Mouse (Mus musculus) central nervous system, embryonic 11.5 days (tissue): ENCODE results near the gene Cwf19l1. TPM values are rescaled to one million over a fixed set of nuclear protein-coding genes. Genes with fewer than 3 reads are reported as not detected.

ENCODE experiments used
- polyA plus RNA-seq: library from polyadenylated mRNA; depleted of rRNA; stranded (reverse); fragments of >200 nt; gene quantifications from 2 replicates; pipeline ENCODE4 v1.2.3, GENCODE M21; 2012; rRNA removed

Cwf19l1 gene
- 26.6 and 31.4 TPM in 2 replicates for polyA plus RNA-seq

DNA sequence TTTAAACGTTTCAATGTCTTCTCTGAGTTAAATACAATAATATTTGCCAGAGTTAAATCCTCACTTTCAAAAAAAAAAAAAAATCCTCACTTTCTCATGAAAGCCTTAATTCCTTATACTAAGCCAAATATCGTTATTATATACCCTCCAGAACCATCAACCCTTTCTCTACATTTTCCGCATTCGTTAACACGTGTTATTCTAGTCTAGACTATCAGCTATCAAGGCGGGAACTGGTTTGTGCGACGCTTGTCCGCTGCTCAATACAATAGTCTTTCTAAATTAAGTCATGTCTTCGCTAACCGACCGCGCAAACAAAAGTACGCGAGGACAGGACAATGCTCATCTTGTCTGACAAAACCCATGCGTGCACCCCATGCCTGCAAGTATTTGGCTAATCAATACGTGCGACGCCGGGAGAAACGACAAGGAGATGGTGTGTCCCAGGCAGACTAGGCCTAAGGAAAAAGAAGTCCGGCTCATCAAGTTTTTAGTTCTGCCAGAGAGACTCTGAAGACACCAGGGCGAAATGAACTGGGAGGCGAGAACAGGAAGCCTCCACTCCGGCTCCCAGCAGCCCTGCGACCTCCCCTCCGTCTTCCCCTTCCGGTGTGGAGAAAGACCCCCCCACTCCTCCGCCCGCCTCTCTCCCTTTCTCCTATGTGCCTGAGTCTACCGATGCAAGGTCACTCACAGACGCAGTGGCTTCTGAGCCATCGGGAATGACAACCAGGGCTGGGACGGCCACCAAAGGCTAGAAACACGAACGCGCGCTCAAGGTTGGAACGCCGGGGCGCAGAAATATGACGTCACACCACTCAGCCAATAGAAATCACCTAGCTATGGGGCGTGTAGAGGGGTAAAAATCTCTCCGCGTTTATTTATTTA, at the start of gene Cwf19l1:
Gene Cwf19l1, minus strand, starts transcription at position 805 of the 888 bp plus-strand sequence.

DNA sequence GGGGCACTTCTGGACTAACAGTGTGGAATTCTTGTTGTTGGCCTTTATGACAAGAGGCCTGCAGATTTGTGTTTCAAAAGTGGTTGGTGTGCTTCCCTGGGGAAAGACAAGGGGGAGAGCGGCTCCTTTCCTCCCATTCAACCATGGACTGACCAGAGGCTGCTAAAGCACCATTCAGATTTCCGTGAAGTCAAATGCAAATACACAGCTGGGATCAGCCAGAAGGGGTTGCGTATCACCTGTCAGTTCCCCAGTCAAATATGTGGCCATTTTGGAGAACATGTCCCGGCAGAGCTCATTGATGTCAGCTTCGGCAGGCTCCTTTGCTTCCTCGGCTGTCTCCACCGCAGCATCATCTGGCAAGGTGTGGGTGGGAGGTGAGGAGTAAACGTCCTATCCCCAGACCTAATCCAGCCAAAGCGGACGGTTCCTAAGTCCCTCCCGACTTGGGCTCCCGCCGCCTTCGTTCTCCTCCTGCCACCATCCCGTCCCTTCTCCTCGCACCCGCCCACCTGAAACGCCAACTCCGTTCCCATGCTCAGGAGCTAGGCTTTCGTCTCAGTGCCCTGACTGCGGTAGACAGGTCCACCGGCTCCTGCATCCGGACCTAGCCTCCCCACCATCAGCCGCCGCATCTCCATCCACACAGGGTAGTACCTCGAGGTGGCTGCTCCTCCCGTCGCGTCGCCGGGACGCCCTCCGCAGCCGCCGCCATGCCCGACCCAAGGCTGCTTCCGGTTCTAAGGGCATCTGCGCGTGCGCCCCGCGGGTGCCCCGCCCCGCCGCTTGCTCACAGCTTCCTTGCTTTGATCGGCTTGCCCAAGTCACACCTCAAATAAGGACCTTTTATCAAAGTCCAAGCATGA, 10.3 kb upstream of the Cwf19l1 start, which contains the start of gene Bloc1s2:
Gene Bloc1s2, minus strand, starts transcription at position 745 of the 866 bp plus-strand sequence.

DNA sequence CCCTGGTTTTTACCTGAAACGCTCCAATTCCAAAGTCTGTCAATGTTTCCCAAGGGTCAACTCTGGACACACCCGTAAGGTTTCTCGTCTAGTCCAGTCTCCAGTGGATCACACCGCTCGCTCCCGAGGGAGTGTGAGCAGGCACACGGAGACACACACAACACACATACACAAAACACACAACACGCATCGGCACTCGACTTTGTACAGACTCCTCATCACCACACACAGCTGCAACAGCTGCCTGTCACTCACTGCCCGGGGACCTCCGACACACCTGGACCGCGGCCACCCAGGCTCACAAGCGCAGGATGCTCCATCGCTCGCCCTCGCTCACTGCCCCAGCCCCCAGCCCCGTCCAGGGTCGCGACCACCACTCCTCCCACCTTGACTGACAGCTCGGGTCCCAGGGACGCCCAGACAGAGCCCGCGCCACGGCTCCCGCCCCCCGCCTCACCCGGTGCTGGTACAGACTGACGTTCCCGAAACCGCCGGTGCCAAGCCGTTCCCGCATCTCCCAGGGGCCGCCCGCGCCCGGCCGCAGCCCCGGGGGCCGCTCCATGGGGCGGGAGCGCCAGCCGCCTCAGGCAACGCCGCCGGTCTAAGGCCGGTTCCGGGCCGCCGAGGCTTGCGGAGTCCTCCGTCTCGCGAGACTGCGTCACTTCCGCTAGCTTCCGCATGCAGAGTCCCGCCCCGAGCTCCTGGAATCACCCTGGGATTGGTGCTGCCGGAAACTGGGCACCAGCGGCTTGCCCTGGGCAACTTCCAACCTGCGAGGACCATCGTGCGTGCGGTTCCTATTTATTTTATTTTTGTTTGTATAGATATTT, 28.6 kb downstream of the Cwf19l1 start, which contains the start of gene Chuk:
Gene Chuk, minus strand, starts transcription at position 650 of the 830 bp plus-strand sequence.

DNA sequence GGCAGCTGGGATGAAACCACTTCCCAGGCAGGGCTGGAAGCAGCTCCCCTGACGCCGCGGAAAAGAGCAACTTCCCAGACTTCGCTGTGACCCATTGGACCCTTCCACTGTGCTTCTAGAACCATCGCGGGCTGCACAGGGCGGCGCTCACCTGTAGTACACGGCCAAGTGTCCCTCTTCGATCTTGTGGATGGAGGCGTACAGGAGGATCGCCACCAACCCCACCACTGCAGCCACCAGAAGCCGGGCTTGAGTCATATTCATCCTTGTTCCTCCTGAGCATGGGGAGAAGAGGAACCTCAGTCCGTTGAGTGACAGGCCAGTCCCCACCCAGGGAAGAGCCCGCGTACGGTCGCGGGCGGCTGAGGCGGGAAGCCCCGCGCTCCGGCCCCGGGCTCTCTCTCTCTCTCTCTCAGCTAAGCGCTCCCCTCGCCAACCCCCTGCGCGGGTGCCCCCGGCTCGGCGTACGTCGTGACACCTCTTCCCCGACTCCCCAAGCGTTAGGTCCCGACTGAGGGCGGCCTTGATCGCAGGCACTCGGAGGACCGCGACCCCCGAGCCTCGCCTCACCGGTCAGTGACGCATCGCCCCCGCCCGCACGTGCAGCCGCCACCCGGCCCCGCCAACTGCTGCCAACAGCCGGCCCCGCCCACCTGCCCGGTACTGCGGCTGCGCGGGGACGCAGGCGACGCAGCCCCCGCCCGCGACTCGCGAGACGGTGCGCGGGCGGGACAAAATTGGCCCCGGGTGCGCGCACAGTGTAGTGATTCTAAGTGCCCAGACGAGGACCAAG, 66.4 kb downstream of the Cwf19l1 start, which contains the start of gene Erlin1:
Gene Erlin1, minus strand, starts transcription at position 665 of the 793 bp plus-strand sequence.

Other genes starting within 250 kb of the Cwf19l1 start
- 18.2 and 24.8 TPM in 2 replicates for gene Dnmbp, start 195.7 kb downstream of the Cwf19l1 start, polyA plus RNA-seq
- gene Cpn1, start 149.3 kb downstream of the Cwf19l1 start, polyA plus RNA-seq: 1.8 and 2.4 TPM in 2 replicates
- 0.06 and 0.36 TPM in 2 replicates for gene Cyp2c23, start 106.7 kb downstream of the Cwf19l1 start, polyA plus RNA-seq
- 19.7 and 22.0 TPM in 2 replicates for gene Erlin1, start 66.1 kb downstream of the Cwf19l1 start, polyA plus RNA-seq
- gene Chuk, start 28.4 kb downstream of the Cwf19l1 start, polyA plus RNA-seq: 85.1 and 102 TPM in 2 replicates
- gene Bloc1s2, start 10.6 kb upstream of the Cwf19l1 start, polyA plus RNA-seq: 86.4 and 96.2 TPM in 2 replicates
- gene Pkd2l1, start 56.6 kb upstream of the Cwf19l1 start, polyA plus RNA-seq: 0.13 and 0.37 TPM in 2 replicates
- gene Scd3, start 67.4 kb upstream of the Cwf19l1 start, polyA plus RNA-seq: 0.28 and 0.50 TPM in 2 replicates
- 314 and 359 TPM in 2 replicates for gene Scd2, start 157.8 kb upstream of the Cwf19l1 start, polyA plus RNA-seq
- 0.13 and 0.30 TPM in 2 replicates for gene Scd4, start 197.2 kb upstream of the Cwf19l1 start, polyA plus RNA-seq